Mouse (Mus musculus): ENCODE results near the gene Trim60. TPM values are rescaled to one million over a fixed set of nuclear protein-coding genes. Genes with fewer than 3 reads are reported as not detected.
A peak's percentile ranks its signal among the peaks of the same experiment; 100 is the strongest.
"Not testable (repeated sequence)": the region's sequence is repeated elsewhere in the genome, so short reads cannot be mapped to it uniquely, and the experiment has no call there.

Trim60 gene
- polyA plus RNA-seq, 1 experiment = not detected

DNA sequence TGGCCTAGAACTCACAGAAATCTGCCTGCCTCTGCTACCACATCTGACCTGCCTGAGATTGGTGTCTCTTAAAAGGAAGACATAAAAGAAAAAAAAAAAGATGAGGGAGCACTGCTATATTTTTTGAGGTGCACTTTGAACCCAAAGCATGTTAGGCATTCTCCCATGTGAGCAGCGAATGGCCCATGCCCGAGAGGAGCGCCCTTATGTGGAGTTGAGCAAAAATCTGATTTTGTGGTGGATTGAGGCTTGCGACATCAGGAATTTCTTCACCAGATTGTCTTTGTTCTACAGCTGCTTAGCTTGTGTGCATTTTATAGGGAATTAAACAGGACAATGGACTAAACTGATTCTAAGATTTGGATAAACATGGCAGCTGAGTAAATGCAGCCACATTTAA, 28.8 kb upstream of the Trim60 start:
- TF ChIP-seq POLR2A (IDR thresholded peaks at IDR 0.05; ENCODE audit: extremely low read depth, insufficient read depth, low read length) = no peak
- no peak for TF ChIP-seq CTCF (IDR thresholded peaks at IDR 0.05; ENCODE audit: extremely low read depth, insufficient read depth, low read length)
- Histone ChIP-seq H3K4me3 (ENCODE audit: insufficient read depth, low read length) (no peak overlapping the region), H3K4me1 (ENCODE audit: control insufficient read depth, insufficient read depth, low read length) (no peaks in the 10 kb centered on the region), H3K27ac (ENCODE audit: insufficient read depth, low read length) (no peak overlapping the region)

DNA sequence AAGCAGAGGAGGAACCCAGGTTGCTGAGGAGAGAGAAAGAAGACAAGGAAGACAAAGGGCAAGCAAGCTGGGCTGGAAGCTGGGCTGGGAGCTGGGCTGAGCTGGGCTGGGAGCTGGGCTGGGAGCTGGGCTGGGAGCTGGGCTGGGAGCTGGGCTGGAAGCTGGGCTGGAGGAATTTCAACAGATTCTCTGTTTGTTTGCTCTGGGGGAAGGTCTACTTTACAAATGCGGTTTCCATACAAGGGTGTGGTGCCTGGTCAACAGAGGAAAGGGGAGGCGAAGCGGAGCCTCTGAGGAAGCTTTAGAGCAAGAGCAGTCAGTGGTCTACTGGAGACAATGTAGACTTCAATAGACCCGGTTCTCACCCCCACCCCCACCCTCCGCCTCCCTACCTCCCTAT, 28.2 kb upstream of the Trim60 start:
- Histone ChIP-seq H3K4me1 (ENCODE audit: control insufficient read depth, insufficient read depth, low read length) (no peaks in the 10 kb centered on the region), H3K27ac (ENCODE audit: insufficient read depth, low read length) (no peak overlapping the region), H3K4me3 (ENCODE audit: insufficient read depth, low read length) (no peak overlapping the region)
- no peak for TF ChIP-seq CTCF (IDR thresholded peaks at IDR 0.05; ENCODE audit: extremely low read depth, insufficient read depth, low read length)
- TF ChIP-seq POLR2A (IDR thresholded peaks at IDR 0.05; ENCODE audit: extremely low read depth, insufficient read depth, low read length) = no peak

DNA sequence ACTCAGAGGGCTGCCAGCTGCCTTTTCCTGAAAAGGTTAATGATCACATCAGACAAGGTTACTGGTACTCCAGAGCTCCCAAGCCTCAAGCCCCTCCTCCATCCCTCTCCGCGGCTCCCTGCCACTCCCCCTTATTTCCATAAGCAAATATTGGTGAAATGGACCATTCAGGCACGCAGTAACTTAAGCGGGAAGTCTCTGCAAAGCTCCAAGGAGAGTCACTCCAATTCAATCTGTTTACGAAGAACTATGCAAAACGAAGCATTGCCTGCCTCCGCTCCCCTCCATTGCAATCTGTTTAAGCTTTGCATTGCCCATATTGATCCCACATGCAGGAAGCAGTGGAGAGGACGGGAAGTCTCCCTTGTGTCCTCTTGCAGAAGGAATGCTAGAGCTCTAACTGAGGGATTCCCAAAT, 18.7 kb upstream of the Trim60 start, which contains the start of gene Apela:
Gene Apela, minus strand, starts transcription at position 220 of the 417 bp plus-strand sequence.
- Histone ChIP-seq H3K27ac (ENCODE audit: insufficient read depth, low read length) (no peak within 1 kb of the TSS), H3K4me1 (ENCODE audit: control insufficient read depth, insufficient read depth, low read length) (no peaks in the 10 kb centered on the region), H3K4me3 (ENCODE audit: insufficient read depth, low read length) (no peak within 1 kb of the TSS)
- TF ChIP-seq POLR2A (IDR thresholded peaks at IDR 0.05; ENCODE audit: extremely low read depth, insufficient read depth, low read length) = no peak
- TF ChIP-seq CTCF (IDR thresholded peaks at IDR 0.05; ENCODE audit: extremely low read depth, insufficient read depth, low read length) = no peak

DNA sequence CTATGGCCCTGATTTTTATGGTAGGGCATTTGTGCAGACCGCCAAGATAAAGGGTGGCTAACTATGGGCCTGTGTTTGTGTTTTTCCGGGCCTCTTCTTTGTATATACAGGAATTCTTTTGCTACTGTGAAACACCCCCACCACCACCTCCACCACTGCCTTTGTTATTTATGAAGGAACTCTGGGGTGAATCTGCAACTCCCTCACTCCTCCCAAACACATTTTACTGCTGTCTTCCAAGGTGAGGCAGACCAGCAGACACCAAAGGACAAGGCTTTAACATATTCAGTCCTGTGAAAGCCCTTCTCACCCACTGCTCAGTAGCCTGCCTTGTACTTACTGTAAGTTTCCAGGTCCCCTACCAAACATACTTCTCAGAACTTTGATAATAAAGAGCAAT, 15.8 kb upstream of the Trim60 start:
- Histone ChIP-seq H3K4me1 (ENCODE audit: control insufficient read depth, insufficient read depth, low read length) (no peaks in the 10 kb centered on the region), H3K4me3 (ENCODE audit: insufficient read depth, low read length) (no peak overlapping the region), H3K27ac (ENCODE audit: insufficient read depth, low read length) (no peak overlapping the region)
- no peak for TF ChIP-seq CTCF (IDR thresholded peaks at IDR 0.05; ENCODE audit: extremely low read depth, insufficient read depth, low read length)

DNA sequence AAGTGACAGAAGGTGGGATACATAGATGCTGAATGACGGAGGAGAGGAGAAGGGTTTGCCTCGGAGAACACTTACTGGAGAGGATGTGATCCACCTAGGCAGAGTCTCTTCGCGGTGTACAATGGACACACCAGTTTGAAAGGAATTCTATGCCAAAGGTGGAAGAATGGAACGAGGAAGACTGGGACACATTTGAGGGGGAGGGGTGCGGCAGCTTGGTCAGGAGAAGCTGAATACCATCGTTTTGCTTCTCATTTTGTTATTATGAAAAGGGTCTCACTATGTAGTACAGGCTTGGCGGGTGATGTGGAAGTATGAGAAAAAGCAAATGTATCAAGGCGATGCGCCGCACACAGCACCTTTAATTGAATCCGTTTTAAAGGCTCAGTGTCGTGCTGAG, 14.7 kb upstream of the Trim60 start:
- Histone ChIP-seq H3K4me3 (ENCODE audit: insufficient read depth, low read length) (no peak overlapping the region), H3K4me1 (ENCODE audit: control insufficient read depth, insufficient read depth, low read length) (no peaks in the 10 kb centered on the region), H3K27ac (ENCODE audit: insufficient read depth, low read length) (no peak overlapping the region)
- no peak for TF ChIP-seq CTCF (IDR thresholded peaks at IDR 0.05; ENCODE audit: extremely low read depth, insufficient read depth, low read length)
- no peak for TF ChIP-seq POLR2A (IDR thresholded peaks at IDR 0.05; ENCODE audit: extremely low read depth, insufficient read depth, low read length)

DNA sequence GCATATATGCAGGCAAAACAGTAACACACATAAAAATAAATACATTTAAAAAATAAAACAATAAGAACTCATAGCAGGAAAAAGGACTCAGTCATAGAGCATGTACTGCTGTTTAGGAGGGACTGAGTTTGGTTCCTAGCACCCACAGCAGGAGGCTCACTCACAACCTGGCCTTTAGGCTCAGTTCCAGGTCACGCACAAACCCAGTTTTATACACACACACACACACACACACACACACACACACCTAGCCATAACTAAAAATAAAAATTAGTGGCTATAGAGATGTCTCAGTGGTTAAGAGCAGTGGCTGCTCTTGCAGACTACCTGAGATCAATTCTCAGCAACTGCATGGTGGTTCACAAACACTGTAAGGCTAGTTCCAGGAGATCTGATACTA, 13.7 kb upstream of the Trim60 start:
- Histone ChIP-seq H3K27ac (ENCODE audit: insufficient read depth, low read length) (no peak overlapping the region), H3K4me1 (ENCODE audit: control insufficient read depth, insufficient read depth, low read length) (no peaks in the 10 kb centered on the region), H3K4me3 (ENCODE audit: insufficient read depth, low read length) (no peak overlapping the region)
- TF ChIP-seq CTCF (IDR thresholded peaks at IDR 0.05; ENCODE audit: extremely low read depth, insufficient read depth, low read length) (no peak), POLR2A (IDR thresholded peaks at IDR 0.05; ENCODE audit: extremely low read depth, insufficient read depth, low read length) (no peak)

DNA sequence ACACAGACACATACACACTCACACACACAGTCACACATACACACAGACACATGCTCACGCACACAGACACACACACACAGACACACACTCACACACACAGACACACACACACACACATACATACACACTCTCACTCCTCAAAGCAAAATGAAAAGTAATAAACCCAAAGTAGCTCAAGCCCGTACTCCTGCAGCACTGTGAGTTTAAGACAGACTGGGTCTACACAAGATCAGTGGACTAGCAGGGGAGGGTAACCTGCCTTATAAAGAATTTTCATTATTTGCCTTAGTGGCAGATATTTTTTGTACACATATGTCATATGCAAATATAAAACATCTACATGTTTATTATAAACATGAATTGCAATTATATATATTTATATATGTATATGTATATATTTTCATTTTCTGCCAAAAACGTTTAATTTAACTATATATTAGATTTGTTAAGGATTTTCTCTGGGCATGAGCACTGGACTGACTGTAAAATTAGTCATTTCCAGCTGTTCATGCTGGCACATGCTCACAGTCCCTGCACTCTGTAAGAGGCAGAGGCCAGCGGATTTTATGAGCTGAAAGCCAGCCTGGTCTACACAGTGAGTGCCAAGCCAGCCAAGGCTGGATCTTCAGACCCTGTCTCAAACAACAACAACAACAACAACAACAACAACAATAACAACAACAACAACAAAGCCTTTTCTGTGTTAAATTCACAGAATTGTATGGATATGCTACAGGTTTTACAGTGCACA, 12.5 kb upstream of the Trim60 start:
- H3K4me1 ChIP-seq (ENCODE audit: control insufficient read depth, insufficient read depth, low read length) = no peaks in the 10 kb centered on the region
- no peak overlapping the region for H3K27ac ChIP-seq (ENCODE audit: insufficient read depth, low read length)
- no peak for TF ChIP-seq POLR2A (IDR thresholded peaks at IDR 0.05; ENCODE audit: extremely low read depth, insufficient read depth, low read length)
- no peak for TF ChIP-seq CTCF (IDR thresholded peaks at IDR 0.05; ENCODE audit: extremely low read depth, insufficient read depth, low read length)
- no peak overlapping the region for H3K4me3 ChIP-seq (ENCODE audit: insufficient read depth, low read length)

DNA sequence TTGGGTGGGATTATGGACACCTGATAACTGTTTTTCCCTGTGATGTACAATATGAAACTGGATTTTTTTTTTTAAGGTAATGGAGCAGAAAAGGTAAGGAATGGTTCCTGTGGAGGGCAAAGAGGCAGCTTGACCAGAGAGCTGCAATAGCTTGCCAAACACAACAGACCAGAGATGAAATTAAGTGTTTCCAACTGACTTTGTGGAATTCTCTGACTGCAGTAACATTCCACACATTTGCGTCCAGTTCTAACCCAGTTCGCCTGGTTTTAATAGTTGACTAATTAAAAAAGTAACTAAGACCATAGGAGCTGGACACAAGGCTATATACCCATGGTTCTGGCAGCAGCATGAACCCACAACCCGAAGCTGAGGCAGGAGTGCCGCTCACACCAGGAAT, 11.4 kb upstream of the Trim60 start:
- TF ChIP-seq POLR2A (IDR thresholded peaks at IDR 0.05; ENCODE audit: extremely low read depth, insufficient read depth, low read length) (no peak), CTCF (IDR thresholded peaks at IDR 0.05; ENCODE audit: extremely low read depth, insufficient read depth, low read length) (no peak)
- H3K4me1 ChIP-seq (ENCODE audit: control insufficient read depth, insufficient read depth, low read length) = no peaks in the 10 kb centered on the region
- no peak overlapping the region for H3K4me3 ChIP-seq (ENCODE audit: insufficient read depth, low read length)
- no peak overlapping the region for H3K27ac ChIP-seq (ENCODE audit: insufficient read depth, low read length)

DNA sequence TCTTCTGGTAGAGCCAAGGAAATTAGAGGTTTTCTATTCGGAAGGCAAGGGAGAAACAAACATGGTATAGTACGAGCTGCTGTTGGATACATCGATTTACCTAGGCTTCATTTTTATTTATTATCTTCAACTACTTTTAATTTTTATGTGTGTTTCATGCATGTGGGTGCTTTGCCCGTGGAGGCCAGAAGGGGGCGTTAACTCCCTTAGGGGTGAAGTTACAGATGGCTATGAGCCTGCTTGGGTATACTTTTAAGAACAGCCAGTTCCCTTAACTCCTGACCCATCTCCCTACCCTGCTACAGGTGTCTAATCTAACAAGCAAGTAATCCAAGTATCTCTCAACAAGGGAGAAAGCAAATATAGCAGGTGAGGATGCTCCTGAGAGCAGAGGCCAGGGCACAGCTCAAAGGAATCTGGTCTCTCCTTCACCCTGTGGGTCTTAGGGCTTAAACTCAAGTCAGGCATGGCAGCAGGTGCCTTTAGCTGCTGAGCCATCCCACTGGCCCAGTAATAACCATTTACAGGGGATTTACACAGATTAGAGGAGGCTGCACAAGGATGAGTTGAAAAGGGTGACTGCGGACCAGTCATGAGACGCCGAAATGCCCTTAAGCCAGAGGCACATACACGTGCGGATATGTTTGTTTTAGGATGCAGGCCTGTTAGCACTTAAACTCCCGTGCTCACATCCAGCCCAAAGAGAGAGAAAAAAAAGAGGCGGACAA, 10.7 kb upstream of the Trim60 start:
- Histone ChIP-seq H3K4me3 (ENCODE audit: insufficient read depth, low read length) (no peak overlapping the region), H3K27ac (ENCODE audit: insufficient read depth, low read length) (no peak overlapping the region), H3K4me1 (ENCODE audit: control insufficient read depth, insufficient read depth, low read length) (no peaks in the 10 kb centered on the region)
- TF ChIP-seq CTCF (IDR thresholded peaks at IDR 0.05; ENCODE audit: extremely low read depth, insufficient read depth, low read length) = no peak
- no peak for TF ChIP-seq POLR2A (IDR thresholded peaks at IDR 0.05; ENCODE audit: extremely low read depth, insufficient read depth, low read length)

DNA sequence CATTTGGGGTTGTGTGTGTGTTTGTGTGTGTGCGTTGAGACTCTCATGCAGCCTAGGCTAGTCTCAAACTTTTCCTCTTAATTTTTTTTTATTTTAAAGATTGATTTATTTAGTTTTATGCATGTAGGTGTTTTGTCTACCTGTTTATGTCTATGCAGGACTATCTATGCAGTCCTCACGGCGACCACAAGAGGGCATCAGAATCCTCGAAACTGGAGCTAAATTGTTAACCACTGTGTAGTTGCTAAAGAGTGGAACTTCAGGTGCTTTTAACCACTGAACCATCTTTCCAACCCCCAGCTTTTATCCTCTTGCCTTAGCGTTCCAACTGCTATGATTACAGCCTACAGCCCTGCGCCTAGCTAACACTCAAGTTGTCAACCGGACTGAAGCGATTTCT, 4.1 kb upstream of the Trim60 start:
- Histone ChIP-seq H3K4me1 (ENCODE audit: control insufficient read depth, insufficient read depth, low read length) (no peaks in the 10 kb centered on the region), H3K27ac (ENCODE audit: insufficient read depth, low read length) (no peak overlapping the region), H3K4me3 (ENCODE audit: insufficient read depth, low read length) (no peak overlapping the region)
- peak; percentile 69 for TF ChIP-seq CTCF (IDR thresholded peaks at IDR 0.05; ENCODE audit: extremely low read depth, insufficient read depth, low read length)
- no peak for TF ChIP-seq POLR2A (IDR thresholded peaks at IDR 0.05; ENCODE audit: extremely low read depth, insufficient read depth, low read length)

DNA sequence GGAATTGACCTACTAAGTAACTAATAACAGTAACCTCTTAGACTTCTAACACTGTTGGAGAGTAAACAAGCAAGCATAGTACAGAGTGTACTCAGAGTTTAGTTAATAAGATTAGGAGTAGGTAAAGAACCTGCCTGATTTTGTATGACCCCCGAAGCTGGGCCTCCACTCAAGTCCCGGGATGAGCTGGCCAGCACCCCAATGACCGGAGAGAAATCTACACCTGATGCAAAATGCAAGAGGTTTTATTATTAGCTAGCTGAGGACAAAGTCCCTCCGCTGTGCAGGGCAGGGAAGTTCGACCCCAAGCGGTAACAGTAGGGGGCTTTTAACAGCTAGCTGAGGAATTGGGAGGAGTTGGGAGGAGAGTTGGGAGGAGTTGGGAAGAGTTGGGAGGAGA, 10.8 kb downstream of the Trim60 start:
- H3K27ac ChIP-seq (ENCODE audit: insufficient read depth, low read length); H3K4me3 ChIP-seq (ENCODE audit: insufficient read depth, low read length); H3K4me1 ChIP-seq (ENCODE audit: control insufficient read depth, insufficient read depth, low read length): not testable (repeated sequence)

Measured in cortical plate, adult 2 months (tissue).